Mouse (Mus musculus) heart, embryonic 14.5 days (tissue): ENCODE data around the gene Dcn. TPM values are rescaled to one million over a fixed set of nuclear protein-coding genes. Genes with fewer than 3 reads are reported as not detected.
A peak's percentile ranks its signal among the peaks of the same experiment; 100 is the strongest.

Experiments used
- ATAC-seq: fragments of 200-750 bp; cut with Nextera tagmentation; 2 replicates; pipeline ENCODE4 v1.8.0; 2017; ENCODE audit warnings: low read depth, moderate TSS enrichment; ENCODE audit not compliant: insufficient number of reproducible peaks, insufficient read depth, low FRiP score
- H3K27ac ChIP-seq, 2 experiments: fragments of 200-500 bp in 1 of 2; fragments of 300-500 bp in 1 of 2; sonication (generic) in 1 of 2; replicated peaks in 1 of 2; 2 replicates each; pipeline ENCODE4 v1.5.1; 2012 to 2014; ENCODE audit warnings: low read depth in 2 of 2, low read length in 2 of 2, control low read depth in 1 of 2, mild to moderate bottlenecking in 1 of 2, mixed read lengths in 1 of 2; ENCODE audit not compliant: control insufficient read depth in 1 of 2, insufficient read depth in 1 of 2
- H3K27me3 ChIP-seq: fragments of 300-500 bp; sonication (generic); 2 replicates; pipeline ENCODE4 v1.6.1; 2014; ENCODE audit warnings: mild to moderate bottlenecking, low read length, control low read depth; ENCODE audit not compliant: control insufficient read depth, insufficient read depth
- H3K36me3 ChIP-seq: fragments of 300-500 bp; sonication (generic); 2 replicates; pipeline ENCODE4 v1.6.1; 2014; ENCODE audit warnings: mild to moderate bottlenecking, control low read depth, low read length, mixed read lengths; ENCODE audit not compliant: control insufficient read depth, insufficient read depth
- H3K4me1 ChIP-seq, 2 experiments: fragments of 200-500 bp in 1 of 2; fragments of 300-500 bp in 1 of 2; sonication (generic) in 1 of 2; 2 replicates each; pipeline ENCODE4 v1.6.1; 2012 to 2014; ENCODE audit warnings: low read length in 2 of 2, control low read depth in 1 of 2, mixed read lengths in 1 of 2; ENCODE audit not compliant: control insufficient read depth in 2 of 2, insufficient read depth in 2 of 2
- H3K4me2 ChIP-seq: fragments of 300-500 bp; sonication (generic); 2 replicates; pipeline ENCODE4 v1.6.1; 2014; ENCODE audit warnings: mild to moderate bottlenecking, low read length
- H3K4me3 ChIP-seq, 2 experiments: fragments of 200-500 bp in 1 of 2; fragments of 300-500 bp in 1 of 2; sonication (generic) in 1 of 2; 2 replicates each; pipeline ENCODE4 v1.5.1; 2012 to 2014; ENCODE audit warnings: low read length in 2 of 2, mild to moderate bottlenecking in 2 of 2, control low read depth in 1 of 2, low read depth in 1 of 2, moderate library complexity in 1 of 2; ENCODE audit not compliant: control insufficient read depth in 1 of 2, insufficient read depth in 1 of 2
- H3K9ac ChIP-seq: fragments of 300-500 bp; sonication (generic); 2 replicates; pipeline ENCODE4 v1.6.1; 2014; ENCODE audit warnings: mild to moderate bottlenecking, low read length
- H3K9me3 ChIP-seq: fragments of 300-500 bp; sonication (generic); 2 replicates; pipeline ENCODE4 v1.6.1; 2016; ENCODE audit warnings: low read length, control low read depth; ENCODE audit not compliant: control insufficient read depth
- WGBS: fragments of 180-500 bp; shearing (Covaris S2); extraction: QIAGEN DNeasy Blood & Tissue Kit; methylation state at CpG from one replicate; pipeline ENCODE4 v1.1.7; 2014; 5-methylcytosine and 5-hydroxymethylcytosine counted together
- polyA plus RNA-seq: library from polyadenylated mRNA; unstranded; fragments of >200 nt; fragmentation: Nextera tagmentation; extraction: Ambion mirVana; gene quantifications from 2 replicates; pipeline ENCODE4 v1.2.1, GENCODE M21; 2014

The Dcn gene
- 255 and 294 TPM in 2 replicates for polyA plus RNA-seq

DNA sequence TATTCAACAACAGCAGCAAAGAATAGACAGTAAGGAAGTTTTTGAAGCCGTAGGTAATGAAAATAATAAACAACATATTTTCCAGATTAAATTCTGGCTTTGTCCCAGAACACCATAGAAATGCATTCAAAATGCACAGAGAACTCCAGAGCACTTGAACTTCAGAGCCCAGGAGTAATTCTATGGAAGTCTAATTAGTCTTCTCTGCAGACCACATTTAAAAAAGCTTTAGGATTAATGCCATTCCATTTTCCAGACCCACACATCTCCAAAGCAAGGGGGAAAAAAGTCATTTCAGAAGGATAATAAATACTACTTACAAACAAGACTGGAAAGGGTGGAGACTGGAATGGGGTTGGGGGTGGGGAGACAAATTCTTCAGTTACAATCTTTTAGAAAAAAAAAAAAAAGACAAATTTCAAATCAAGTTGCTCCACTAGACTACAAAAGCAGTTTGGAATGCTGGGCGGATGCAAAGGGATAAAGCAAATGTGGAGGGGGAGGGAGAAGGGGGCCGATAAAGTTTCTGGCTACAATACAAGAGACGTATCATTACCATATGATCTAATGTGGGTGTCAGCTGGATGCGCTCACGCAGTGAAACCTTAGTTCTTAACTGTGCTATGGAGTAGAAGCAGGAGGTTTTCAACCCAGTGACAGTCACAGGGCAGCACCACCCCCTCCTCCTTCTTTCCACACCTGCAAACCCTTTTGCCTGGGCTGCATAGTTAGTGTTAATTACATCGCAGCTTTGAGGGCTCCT is at the start of gene Dcn:
Gene Dcn, plus strand, starts transcription at position 606 of the 763 bp plus-strand sequence.
- Histone ChIP-seq H3K4me2 (peak within 1 kb of the TSS; percentile 56), H3K27me3 (no peaks in the 10 kb centered on the region), H3K4me3 (peak within 1 kb of the TSS; percentile 12 to 27; a peak in 3 of 4 replicates), H3K36me3 (no peaks in the 10 kb centered on the region), H3K9ac (peak within 1 kb of the TSS; percentile 53), H3K27ac (peak within 1 kb of the TSS; percentile 41 to 70), H3K4me1 (no peaks in the 10 kb centered on the region; a peak in 1 of 4 replicates), H3K9me3 (no peaks in the 10 kb centered on the region)
- ATAC-seq, result no peak; the same call in 1 of the 2 replicates
- 15% methylated on average over 7 of the region's 7 CpGs for WGBS

- Histone ChIP-seq H3K36me3 (no peaks in the 10 kb centered on the region), H3K27ac (peak overlapping the region; percentile 28 to 55; a peak in 3 of 4 replicates), H3K9ac (no peak overlapping the region), H3K4me2 (no peak overlapping the region), H3K9me3 (no peaks in the 10 kb centered on the region), H3K4me3 (no peak overlapping the region), H3K27me3 (no peaks in the 10 kb centered on the region), H3K4me1 (peaks cover 0 to 11% of the 10 kb centered on the region in 2 experiments; a peak in 2 of 4 replicates)
- peak; percentile 79 for ATAC-seq
- 41% methylated on average over 5 of the region's 5 CpGs for WGBS
These were observed 42.7 kb upstream of the Dcn start for GRCm38 (mm10) chr10:97436662-97437061.

DNA sequence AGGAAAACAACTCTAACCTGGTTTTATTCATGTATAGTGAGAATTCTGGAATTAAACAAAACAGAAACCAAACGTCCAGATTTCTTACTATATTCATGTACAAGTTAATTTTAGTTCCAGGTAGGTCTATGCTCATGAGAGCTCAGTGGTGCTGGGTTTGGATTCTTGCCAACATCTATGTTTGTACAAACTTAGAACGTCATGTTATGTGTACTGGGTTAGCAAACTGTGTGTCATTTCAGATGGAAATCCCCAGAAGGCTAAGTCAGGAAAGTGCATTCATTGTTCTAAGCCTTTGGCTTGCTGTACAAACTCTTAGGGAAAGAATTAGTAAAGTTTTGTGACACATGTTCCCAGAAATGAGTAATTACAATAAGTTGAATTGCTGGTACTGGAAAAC is 37.1 kb upstream of the Dcn start:
- Histone ChIP-seq H3K4me3 (no peak overlapping the region), H3K27ac (no peak overlapping the region), H3K9me3 (no peaks in the 10 kb centered on the region), H3K27me3 (no peaks in the 10 kb centered on the region), H3K4me1 (peaks cover 0 to 1% of the 10 kb centered on the region in 2 experiments; a peak in 1 of 4 replicates), H3K9ac (no peak overlapping the region), H3K36me3 (no peaks in the 10 kb centered on the region), H3K4me2 (no peak overlapping the region)
- ATAC-seq, result no peak
- 26% methylated on average over 2 of the region's 2 CpGs for WGBS

GRCm38 (mm10) chr10:97446486-97446885 is 32.9 kb upstream of the Dcn start:
- Histone ChIP-seq H3K9ac (no peak overlapping the region), H3K27me3 (no peaks in the 10 kb centered on the region), H3K4me2 (no peak overlapping the region), H3K4me1 (no peaks in the 10 kb centered on the region), H3K36me3 (no peaks in the 10 kb centered on the region), H3K4me3 (no peak overlapping the region), H3K9me3 (no peaks in the 10 kb centered on the region), H3K27ac (no peak overlapping the region)
- ATAC-seq, result no peak
- WGBS, result 70% methylated on average over 4 of the region's 4 CpGs

DNA sequence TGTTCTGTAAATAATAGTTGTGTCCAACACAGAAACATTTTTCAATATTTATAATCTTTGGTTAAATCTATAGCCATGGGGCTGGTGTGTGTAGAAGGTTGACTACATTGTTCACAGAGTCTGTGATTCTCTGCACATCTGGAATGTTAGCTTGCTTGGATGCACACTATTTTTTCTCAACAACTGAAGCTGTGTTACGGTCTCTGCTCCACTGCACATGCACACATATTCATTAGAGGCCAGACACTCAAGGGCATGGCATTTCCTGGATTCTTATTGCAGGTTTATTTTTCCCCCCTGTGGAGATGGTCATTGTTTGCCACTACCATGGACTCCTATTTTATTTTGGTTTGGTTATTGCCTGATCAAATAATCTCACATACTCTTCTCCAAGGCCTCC is 26.5 kb upstream of the Dcn start:
- no peak overlapping the region for H3K27ac ChIP-seq
- ATAC-seq, result no peak
- H3K36me3 ChIP-seq, result no peaks in the 10 kb centered on the region
- no peaks in the 10 kb centered on the region for H3K27me3 ChIP-seq
- no peak overlapping the region for H3K4me3 ChIP-seq
- no peak overlapping the region for H3K9ac ChIP-seq
- no peaks in the 10 kb centered on the region for H3K4me1 ChIP-seq
- no peaks in the 10 kb centered on the region for H3K9me3 ChIP-seq
- H3K4me2 ChIP-seq, result no peak overlapping the region
- 69% methylated on average over 1 of the region's 1 CpGs for WGBS

DNA sequence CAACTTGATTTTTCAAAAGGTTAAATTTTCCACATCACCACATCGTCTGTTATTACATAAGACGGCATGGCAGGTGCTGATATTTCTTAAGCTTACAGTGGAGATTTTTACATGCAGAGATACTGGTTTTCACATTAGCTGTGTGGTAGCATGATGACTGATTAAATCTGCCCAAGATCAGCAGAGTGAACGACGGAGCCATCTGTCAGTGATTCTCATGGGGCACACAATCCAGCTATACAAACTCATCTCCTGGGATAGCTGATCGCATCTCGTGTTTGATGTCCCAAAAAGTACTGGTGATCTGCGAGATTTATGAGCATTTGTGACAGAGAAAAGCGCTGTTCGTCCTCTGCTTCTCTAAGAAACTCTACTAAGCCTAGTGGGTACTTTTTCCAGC is 25.9 kb upstream of the Dcn start:
- no peaks in the 10 kb centered on the region for H3K36me3 ChIP-seq
- no peak for ATAC-seq
- no peaks in the 10 kb centered on the region for H3K9me3 ChIP-seq
- H3K27me3 ChIP-seq, result no peaks in the 10 kb centered on the region
- no peaks in the 10 kb centered on the region for H3K4me1 ChIP-seq
- H3K4me3 ChIP-seq, result no peak overlapping the region
- WGBS, result 79% methylated on average over 9 of the region's 9 CpGs
- H3K4me2 ChIP-seq, result no peak overlapping the region
- no peak overlapping the region for H3K9ac ChIP-seq
- H3K27ac ChIP-seq, result no peak overlapping the region

GRCm38 (mm10) chr10:97456993-97457392 is 22.4 kb upstream of the Dcn start:
- no peak overlapping the region for H3K4me3 ChIP-seq
- H3K27me3 ChIP-seq, result no peaks in the 10 kb centered on the region
- no peaks in the 10 kb centered on the region for H3K4me1 ChIP-seq
- H3K4me2 ChIP-seq, result no peak overlapping the region
- WGBS, result 91% methylated on average over 7 of the region's 7 CpGs
- no peaks in the 10 kb centered on the region for H3K9me3 ChIP-seq
- H3K36me3 ChIP-seq, result no peaks in the 10 kb centered on the region
- no peak for ATAC-seq
- no peak overlapping the region for H3K27ac ChIP-seq
- H3K9ac ChIP-seq, result no peak overlapping the region
